Mouse (Mus musculus) hindbrain, embryonic 10.5 days (tissue): ENCODE data around the gene Mthfsd. TPM values are rescaled to one million over a fixed set of nuclear protein-coding genes. Genes with fewer than 3 reads are reported as not detected.

Experiments
- DNase-seq: peaks from one replicate; pipeline ENCODE4 v3.0.0-alpha.2; 2017; ENCODE audit warnings: low spot score
- H3K27ac ChIP-seq: fragments of 300-500 bp; sonication (generic); 2 replicates; pipeline ENCODE4 v1.5.1; 2016; ENCODE audit warnings: mild to moderate bottlenecking, moderate library complexity
- H3K27me3 ChIP-seq: fragments of 300-500 bp; sonication (generic); 2 replicates; pipeline ENCODE4 v1.6.1; 2016; ENCODE audit warnings: mild to moderate bottlenecking; ENCODE audit not compliant: poor library complexity, insufficient read depth, severe bottlenecking
- H3K36me3 ChIP-seq: fragments of 300-500 bp; sonication (generic); 2 replicates; pipeline ENCODE4 v1.6.1; 2016; ENCODE audit warnings: mild to moderate bottlenecking, moderate library complexity
- H3K4me1 ChIP-seq: fragments of 300-500 bp; sonication (generic); replicated peaks from 2 replicates; pipeline ENCODE4 v1.6.1; 2016; ENCODE audit warnings: mild to moderate bottlenecking
- H3K4me3 ChIP-seq: fragments of 300-500 bp; sonication (generic); 2 replicates; pipeline ENCODE4 v1.5.1; 2016; ENCODE audit warnings: mild to moderate bottlenecking, moderate library complexity
- H3K9me3 ChIP-seq: fragments of 300-500 bp; sonication (generic); 2 replicates; pipeline ENCODE4 v1.6.1; 2016; ENCODE audit warnings: mild to moderate bottlenecking, moderate library complexity
- WGBS: fragments of 180-500 bp; shearing (Covaris S2); methylation state at CpG from one replicate; pipeline ENCODE4 v1.1.7; 2016; 5-methylcytosine and 5-hydroxymethylcytosine counted together
- polyA plus RNA-seq: library from polyadenylated mRNA; unstranded; fragments of >200 nt; fragmentation: Nextera tagmentation; extraction: Ambion mirVana; gene quantifications from 2 replicates; pipeline ENCODE4 v1.2.1, GENCODE M21; 2016

Gene Mthfsd
- polyA plus RNA-seq, 1 experiment from 2014 or later: 68.2 TPM

GRCm38 (mm10) chr8:121128531-121129264, 20.5 kb upstream of the Mthfsd start:
- WGBS: 2% methylated on average over 55 of the region's 55 CpGs

GRCm38 (mm10) chr8:121127756-121128375, 19.7 kb upstream of the Mthfsd start, which contains the start of gene Foxl1:
TSS of gene Foxl1 (plus strand) at chr8:121127940.
- Histone ChIP-seq H3K4me1 (peaks cover 37% of the 10 kb centered on the region), H3K27me3 (peaks cover 98% of the 10 kb centered on the region), H3K4me3 (peak within 1 kb of the TSS; percentile 37), H3K36me3 (no peaks in the 10 kb centered on the region), H3K9me3 (no peaks in the 10 kb centered on the region), H3K27ac (peak within 1 kb of the TSS; percentile 76; the same call in 1 of the 2 replicates)
- no peak for DNase-seq
- WGBS: under 1% methylated on average over 43 of the region's 43 CpGs

More at GRCm38 (mm10) chr8:121128531-121129264, 20.5 kb upstream of the Mthfsd start:
- H3K4me1 ChIP-seq: peaks cover 35% of the 10 kb centered on the region
- H3K27me3 ChIP-seq: peaks cover 98% of the 10 kb centered on the region
- H3K36me3 ChIP-seq: no peaks in the 10 kb centered on the region
- DNase-seq: peak; percentile 53
- H3K9me3 ChIP-seq: no peaks in the 10 kb centered on the region
- peak overlapping the region; percentile 17; the same call in 1 of the 2 replicates for H3K27ac ChIP-seq
- H3K4me3 ChIP-seq: peak overlapping the region; percentile 37

GRCm38 (mm10) chr8:121127291-121127701, 19.1 kb upstream of the Mthfsd start:
- Histone ChIP-seq H3K4me1 (peaks cover 40% of the 10 kb centered on the region), H3K4me3 (no peak overlapping the region), H3K27me3 (peaks cover 99% of the 10 kb centered on the region), H3K9me3 (no peaks in the 10 kb centered on the region), H3K27ac (no peak overlapping the region), H3K36me3 (no peaks in the 10 kb centered on the region)
- WGBS: 3% methylated on average over 11 of the region's 11 CpGs
- DNase-seq: peak; percentile 23

GRCm38 (mm10) chr8:121126694-121127093, 18.5 kb upstream of the Mthfsd start:
- no peaks in the 10 kb centered on the region for H3K36me3 ChIP-seq
- peaks cover 99% of the 10 kb centered on the region for H3K27me3 ChIP-seq
- no peak overlapping the region for H3K27ac ChIP-seq
- peak; percentile 15 for DNase-seq
- no peak overlapping the region for H3K4me3 ChIP-seq
- H3K9me3 ChIP-seq: no peaks in the 10 kb centered on the region
- WGBS: 5% methylated on average over 6 of the region's 6 CpGs
- peaks cover 40% of the 10 kb centered on the region for H3K4me1 ChIP-seq

- 5% methylated on average over 6 of the region's 6 CpGs for WGBS
- Histone ChIP-seq H3K4me3 (peak overlapping the region; percentile 51; the same call in 1 of the 2 replicates), H3K27me3 (peaks cover 100% of the 10 kb centered on the region), H3K9me3 (no peaks in the 10 kb centered on the region), H3K4me1 (peaks cover 40% of the 10 kb centered on the region), H3K36me3 (no peaks in the 10 kb centered on the region), H3K27ac (no peak overlapping the region)
- DNase-seq: no peak
These were observed 18.0 kb upstream of the Mthfsd start for GRCm38 (mm10) chr8:121126191-121126590.

- Histone ChIP-seq H3K4me3 (peak overlapping the region; percentile 51), H3K4me1 (peaks cover 40% of the 10 kb centered on the region), H3K9me3 (no peaks in the 10 kb centered on the region), H3K36me3 (no peaks in the 10 kb centered on the region), H3K27ac (peak overlapping the region; percentile 59; the same call in 1 of the 2 replicates), H3K27me3 (peaks cover 100% of the 10 kb centered on the region)
- DNase-seq: peak; percentile 86
- under 1% methylated on average over 36 of the region's 36 CpGs for WGBS
These were observed 17.2 kb upstream of the Mthfsd start for GRCm38 (mm10) chr8:121125311-121125876.

GRCm38 (mm10) chr8:121124547-121125239, 16.5 kb upstream of the Mthfsd start:
- peak overlapping the region; percentile 51 for H3K4me3 ChIP-seq
- H3K36me3 ChIP-seq: no peaks in the 10 kb centered on the region
- H3K4me1 ChIP-seq: peaks cover 40% of the 10 kb centered on the region
- peak overlapping the region; percentile 59; the same call in 1 of the 2 replicates for H3K27ac ChIP-seq
- DNase-seq: peak; percentile 30
- no peaks in the 10 kb centered on the region for H3K9me3 ChIP-seq
- 3% methylated on average over 17 of the region's 17 CpGs for WGBS
- peaks cover 100% of the 10 kb centered on the region for H3K27me3 ChIP-seq

GRCm38 (mm10) chr8:121123113-121123512, 14.9 kb upstream of the Mthfsd start:
- H3K27me3 ChIP-seq: peaks cover 100% of the 10 kb centered on the region
- no peak for DNase-seq
- H3K9me3 ChIP-seq: no peaks in the 10 kb centered on the region
- 45% methylated on average over 2 of the region's 2 CpGs for WGBS
- no peaks in the 10 kb centered on the region for H3K36me3 ChIP-seq
- H3K27ac ChIP-seq: no peak overlapping the region
- no peak overlapping the region for H3K4me3 ChIP-seq
- H3K4me1 ChIP-seq: peaks cover 27% of the 10 kb centered on the region

GRCm38 (mm10) chr8:121122368-121122767, 14.2 kb upstream of the Mthfsd start:
- DNase-seq: no peak
- 5% methylated on average over 7 of the region's 7 CpGs for WGBS
- Histone ChIP-seq H3K4me3 (no peak overlapping the region), H3K36me3 (no peaks in the 10 kb centered on the region), H3K27me3 (peaks cover 100% of the 10 kb centered on the region), H3K4me1 (peaks cover 28% of the 10 kb centered on the region), H3K9me3 (no peaks in the 10 kb centered on the region), H3K27ac (no peak overlapping the region)

GRCm38 (mm10) chr8:121121704-121122103, 13.5 kb upstream of the Mthfsd start:
- H3K36me3 ChIP-seq: no peaks in the 10 kb centered on the region
- no peaks in the 10 kb centered on the region for H3K9me3 ChIP-seq
- H3K4me3 ChIP-seq: no peak overlapping the region
- no peak overlapping the region for H3K27ac ChIP-seq
- peaks cover 100% of the 10 kb centered on the region for H3K27me3 ChIP-seq
- 5% methylated on average over 8 of the region's 8 CpGs for WGBS
- DNase-seq: peak; percentile 9
- peaks cover 35% of the 10 kb centered on the region for H3K4me1 ChIP-seq

- Histone ChIP-seq H3K9me3 (no peaks in the 10 kb centered on the region), H3K27ac (no peak overlapping the region), H3K27me3 (peaks cover 100% of the 10 kb centered on the region), H3K4me3 (peak overlapping the region; percentile 59), H3K4me1 (peaks cover 38% of the 10 kb centered on the region), H3K36me3 (no peaks in the 10 kb centered on the region)
- DNase-seq: peak; percentile 26
- WGBS: 5% methylated on average over 17 of the region's 17 CpGs
These were observed 12.5 kb upstream of the Mthfsd start for GRCm38 (mm10) chr8:121120456-121121419.
